Mouse (Mus musculus) duodenum, adult 2 months (tissue): ENCODE measurements around the gene Prkab1. TPM values are rescaled to one million over a fixed set of nuclear protein-coding genes. Genes with fewer than 3 reads are reported as not detected.

Experiments
- polyA plus RNA-seq: library from polyadenylated mRNA; depleted of rRNA; stranded (reverse); fragments of >200 nt; gene quantifications from 2 replicates; pipeline ENCODE4 v1.2.3, GENCODE M21; 2012; ENCODE audit warnings: low replicate concordance; rRNA removed

The Prkab1 gene
- polyA plus RNA-seq: 36.7 and 59.7 TPM in 2 replicates

GRCm38 (mm10) chr5:116024327-116024739, at the start of gene Prkab1:
Prkab1 (minus strand) TSS chr5:116024508.

Other genes starting within 250 kb of the Prkab1 start
- 2.1 and 3.3 TPM in 2 replicates for gene Cit, start 179.2 kb downstream of the Prkab1 start, polyA plus RNA-seq
- gene Tmem233, start 58.7 kb upstream of the Prkab1 start, polyA plus RNA-seq: not detected in 2 replicates